Mouse (Mus musculus) kidney, adult 2 months (tissue): ENCODE data around the gene Rin2.

ENCODE experiments used
- CTCF ChIP-seq: fragments of 200-500 bp; conservative IDR thresholded peaks from 2 replicates; pipeline ENCODE4 v1.5.1; 2011; ENCODE audit warnings: low read depth, mild to moderate bottlenecking, control low read depth, low read length, moderate library complexity, mixed read lengths; ENCODE audit not compliant: insufficient read depth, insufficient read length
- POLR2A ChIP-seq: fragments of 200-500 bp; IDR thresholded peaks from one replicate; pipeline ENCODE4 v1.6.1; 2011; ENCODE audit warnings: low read depth, low read length, control low read depth

- TF ChIP-seq CTCF = no peak
- no peak for TF ChIP-seq POLR2A
These were observed 54.4 kb downstream of the Rin2 start for GRCm38 (mm10) chr2:145729414-145729813.
